Mouse (Mus musculus): Measurements from ENCODE around the gene Sh3pxd2a.

GRCm38 (mm10) chr19:47359166-47359931 is 104.9 kb downstream of the Sh3pxd2a start:
- TF ChIP-seq POLR2A (IDR thresholded peaks at IDR 0.05; ENCODE audit: low read depth, low read length) (no peak), CTCF (IDR thresholded peaks at IDR 0.05; ENCODE audit: extremely low read depth, insufficient read depth, insufficient read length, insufficient replicate concordance) (no peak)
